Mouse (Mus musculus) brain, embryonic 14.5 days (tissue): ENCODE results near the gene Prkd2.

ENCODE experiments used
- CTCF ChIP-seq: fragments of 200-500 bp; IDR thresholded peaks from 2 replicates; pipeline ENCODE4 v1.5.1; 2012; ENCODE audit warnings: inconsistent platforms, mild to moderate bottlenecking, moderate library complexity, borderline replicate concordance; ENCODE audit not compliant: insufficient read depth, insufficient read length; ENCODE audit errors: extremely low read depth
- POLR2A ChIP-seq: fragments of 200-500 bp; IDR thresholded peaks from 2 replicates; pipeline ENCODE4 v1.6.1; 2012; ENCODE audit warnings: mild to moderate bottlenecking, inconsistent platforms, borderline replicate concordance; ENCODE audit not compliant: poor library complexity, insufficient read depth, insufficient read length, severe bottlenecking; ENCODE audit errors: extremely low read depth

DNA sequence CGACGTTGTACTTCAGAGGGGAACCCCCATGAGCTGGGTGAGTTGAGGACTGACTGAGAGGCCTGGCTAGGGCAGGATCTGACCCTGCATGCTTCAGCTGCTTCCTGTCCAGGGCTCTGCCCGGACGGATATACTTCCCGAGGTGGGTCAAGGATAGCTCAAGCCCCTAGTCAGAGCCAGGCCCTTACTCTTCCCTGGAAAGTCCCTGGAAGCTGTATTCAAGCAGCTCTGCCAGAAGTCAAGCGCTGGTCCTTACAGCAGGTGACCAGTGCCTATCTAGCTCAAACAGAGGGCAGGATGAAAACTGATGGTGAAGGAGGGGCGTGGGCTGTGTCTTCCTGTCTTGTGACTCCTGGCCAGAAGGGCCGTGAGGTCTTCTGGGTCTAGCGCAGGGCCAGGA lies 12.3 kb upstream of the Prkd2 start:
- TF ChIP-seq CTCF, result no peak
- no peak for TF ChIP-seq POLR2A
